Comparison of ENCODE assay signal across 9 mouse cellular contexts in the genomic region with DNA sequence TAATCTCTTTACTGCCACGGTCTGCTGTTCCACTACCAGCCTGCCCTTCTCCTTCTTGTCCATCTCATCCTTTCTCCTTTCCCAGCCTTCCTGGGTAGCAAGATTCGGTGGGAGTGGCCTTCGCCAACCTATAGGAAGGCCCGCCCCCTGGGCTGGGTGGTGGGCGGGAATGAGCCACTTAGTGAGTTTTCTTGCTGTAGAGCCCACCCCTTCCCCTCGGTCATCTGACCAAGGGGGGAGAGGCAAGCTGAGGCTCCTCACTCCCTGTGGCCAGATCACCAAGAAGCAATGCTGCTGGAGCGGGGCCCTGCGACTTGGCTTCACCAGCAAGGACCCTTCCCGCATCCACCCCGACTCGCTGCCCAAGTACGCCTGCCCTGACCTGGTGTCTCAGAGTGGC.
A peak's percentile ranks its signal among the peaks of the same experiment; 100 is the strongest.
DNase-seq lines count a peak whose midpoint lies in the region; ATAC-seq and TF ChIP-seq lines count a peak whose summit lies in the region.
"Had no signal": no experiment of that assay in that cellular context is flagged by ENCODE, and none has a peak within 500 bp of the region (broad histone marks: within the 10 kb centered on the region; RNA-seq: fewer than 3 reads in every experiment).

No protein-coding gene starts in this region.

- H3K27ac ChIP-seq in heart, embryonic 11.5 days (ENCODE audit: low read depth, low read length) = no peak overlapping the region
- H3K27ac ChIP-seq in hindbrain, embryonic 12.5 days = no peak overlapping the region
- H3K27ac ChIP-seq in liver, postnatal 0 days (ENCODE audit: low read depth) = no peak overlapping the region

- no peak for TF ChIP-seq EP300 in liver, postnatal 0 days (IDR thresholded peaks at IDR 0.05; ENCODE audit: low read depth)

- 11% methylated on average over 12 of the region's 12 CpGs for WGBS in heart, embryonic 11.5 days (ENCODE audit: insufficient replicate concordance)
- WGBS in hindbrain, embryonic 12.5 days = 28% methylated on average over 12 of the region's 12 CpGs
- WGBS in liver, postnatal 0 days (ENCODE audit: insufficient replicate concordance) = 38% methylated on average over 12 of the region's 12 CpGs

- peak overlapping the region; percentile 35 for H3K4me3 ChIP-seq in heart, embryonic 11.5 days (ENCODE audit: low read depth, low read length)
- peak overlapping the region; percentile 22 for H3K4me3 ChIP-seq in hindbrain, embryonic 12.5 days
- no peak overlapping the region; the same call in 1 of the 2 replicates for H3K4me3 ChIP-seq in liver, postnatal 0 days (ENCODE audit: low read depth, low read length)

- peak overlapping the region; percentile 59 for H3K4me2 ChIP-seq in heart, embryonic 11.5 days
- H3K4me2 ChIP-seq in hindbrain, embryonic 12.5 days (replicated peaks) = peak overlapping the region; percentile 42
- H3K4me2 ChIP-seq in liver, postnatal 0 days (ENCODE audit: low read depth, low read length) = peak overlapping the region; percentile 26; the same call in 1 of the 2 replicates

- no peak for DNase-seq in heart, adult 11 months
- DNase-seq in R1 (ENCODE audit: low read depth, low spot score) = peak; percentile 94
- DNase-seq in liver, postnatal 0 days = no peak
- DNase-seq in layer of hippocampus, adult 9-11 months = no peak
- no peak for DNase-seq in frontal cortex, postnatal 10 days (ENCODE audit: low spot score in 2 of 2)
- DNase-seq in ovary, postnatal 10 days (ENCODE audit: low spot score) = no peak
- DNase-seq: kidney, adult 11 months had no signal

- no peaks in the 10 kb centered on the region for H3K27me3 ChIP-seq in heart, embryonic 11.5 days (ENCODE audit: control insufficient read depth, insufficient read depth, low read length)
- peaks cover 4% of the 10 kb centered on the region; the same call in 1 of the 2 replicates for H3K27me3 ChIP-seq in hindbrain, embryonic 12.5 days
- no peaks in the 10 kb centered on the region for H3K27me3 ChIP-seq in liver, postnatal 0 days (ENCODE audit: insufficient read depth, low read length)

- H3K4me1 ChIP-seq in heart, embryonic 11.5 days (ENCODE audit: control insufficient read depth, insufficient read depth, low read length) = no peaks in the 10 kb centered on the region
- H3K4me1 ChIP-seq in hindbrain, embryonic 12.5 days = peaks cover 9% of the 10 kb centered on the region; the same call in 1 of the 2 replicates
- H3K4me1 ChIP-seq in liver, postnatal 0 days (ENCODE audit: insufficient read depth) = no peaks in the 10 kb centered on the region

- TF ChIP-seq CTCF in liver, postnatal 0 days (IDR thresholded peaks at IDR 0.05; ENCODE audit: low read depth) = no peak

- ATAC-seq in heart, embryonic 11.5 days (replicated peaks; ENCODE audit: insufficient number of reproducible peaks, low FRiP score, low TSS enrichment) = peak; percentile 50
- no peak for ATAC-seq in hindbrain, embryonic 12.5 days (ENCODE audit: low FRiP score)
- ATAC-seq in liver, postnatal 0 days = no peak

- no peaks in the 10 kb centered on the region for H3K9me3 ChIP-seq in heart, embryonic 11.5 days (replicated peaks; ENCODE audit: control insufficient read depth, low read length)
- H3K9me3 ChIP-seq in hindbrain, embryonic 12.5 days (replicated peaks) = no peaks in the 10 kb centered on the region
- H3K9me3 ChIP-seq in liver, postnatal 0 days (ENCODE audit: low read length) = no peaks in the 10 kb centered on the region

- no peaks in the 10 kb centered on the region for H3K36me3 ChIP-seq in heart, embryonic 11.5 days (ENCODE audit: control insufficient read depth, insufficient read depth, low read length)
- H3K36me3 ChIP-seq in hindbrain, embryonic 12.5 days = no peaks in the 10 kb centered on the region
- H3K36me3 ChIP-seq in liver, postnatal 0 days (replicated peaks; ENCODE audit: insufficient read depth, low read length) = no peaks in the 10 kb centered on the region

- H3K9ac ChIP-seq in heart, embryonic 11.5 days (ENCODE audit: low read depth, low read length) = peak overlapping the region; percentile 50; the same call in 1 of the 2 replicates
- H3K9ac ChIP-seq in hindbrain, embryonic 12.5 days = peak overlapping the region; percentile 23; the same call in 1 of the 2 replicates
- no peak overlapping the region for H3K9ac ChIP-seq in liver, postnatal 0 days (replicated peaks)
